Comparison of ENCODE assay signal across 8 mouse cellular contexts in genomic region chr13:34148181-34148580, GRCm38 (mm10). TPM values are rescaled to one million over a fixed set of nuclear protein-coding genes. Genes with fewer than 3 reads are reported as not detected.
DNase-seq lines count a peak whose midpoint lies in the region; ATAC-seq lines count a peak whose summit lies in the region.

No protein-coding gene starts in this region.

- H3K4me2 ChIP-seq in forebrain, embryonic 13.5 days, result peak overlapping the region; percentile 61
- peak overlapping the region; percentile 58 for H3K4me2 ChIP-seq in hindbrain, embryonic 16.5 days (ENCODE audit: low read length)
- H3K4me2 ChIP-seq in neural tube, embryonic 13.5 days, result peak overlapping the region; percentile 59

- peak overlapping the region; percentile 36 for H3K4me3 ChIP-seq in forebrain, embryonic 13.5 days
- H3K4me3 ChIP-seq in hindbrain, embryonic 16.5 days (ENCODE audit: low read length), result peak overlapping the region; percentile 45
- H3K4me3 ChIP-seq in neural tube, embryonic 13.5 days, result peak overlapping the region; percentile 37

- peak overlapping the region; percentile 98 for H3K27ac ChIP-seq in forebrain, embryonic 13.5 days
- peak overlapping the region; percentile 98 for H3K27ac ChIP-seq in hindbrain, embryonic 16.5 days (ENCODE audit: low read depth, low read length)
- peak overlapping the region; percentile 99 for H3K27ac ChIP-seq in neural tube, embryonic 13.5 days (replicated peaks)

- H3K9me3 ChIP-seq in forebrain, embryonic 13.5 days (replicated peaks), result no peaks in the 10 kb centered on the region
- no peaks in the 10 kb centered on the region for H3K9me3 ChIP-seq in hindbrain, embryonic 16.5 days (ENCODE audit: control insufficient read depth, low read length)
- H3K9me3 ChIP-seq in neural tube, embryonic 13.5 days, result no peaks in the 10 kb centered on the region

- no peaks in the 10 kb centered on the region for H3K36me3 ChIP-seq in forebrain, embryonic 13.5 days (ENCODE audit: poor library complexity, severe bottlenecking)
- H3K36me3 ChIP-seq in hindbrain, embryonic 16.5 days (ENCODE audit: control insufficient read depth, insufficient read depth, low read length), result no peaks in the 10 kb centered on the region
- no peaks in the 10 kb centered on the region for H3K36me3 ChIP-seq in neural tube, embryonic 13.5 days

- H3K4me1 ChIP-seq in forebrain, embryonic 13.5 days, result peaks cover 48% of the 10 kb centered on the region
- H3K4me1 ChIP-seq in hindbrain, embryonic 16.5 days (ENCODE audit: control insufficient read depth, insufficient read depth, low read depth, low read length), result peaks cover 24% of the 10 kb centered on the region
- H3K4me1 ChIP-seq in neural tube, embryonic 13.5 days (replicated peaks), result peaks cover 42% of the 10 kb centered on the region

- H3K9ac ChIP-seq in forebrain, embryonic 13.5 days, result peak overlapping the region; percentile 74
- peak overlapping the region; percentile 77 for H3K9ac ChIP-seq in hindbrain, embryonic 16.5 days (ENCODE audit: low read depth, low read length)
- H3K9ac ChIP-seq in neural tube, embryonic 13.5 days, result peak overlapping the region; percentile 77

- peak; percentile 10 to 12 for DNase-seq in layer of hippocampus, postnatal 25 days (ENCODE audit: extremely low spot score in 1 of 2, low spot score in 1 of 2)
- no peak for DNase-seq in layer of hippocampus, postnatal 14 days (ENCODE audit: low spot score in 2 of 2)
- no peak for DNase-seq in MN1 (ENCODE audit: low spot score)

- H3K27me3 ChIP-seq in forebrain, embryonic 13.5 days, result no peaks in the 10 kb centered on the region
- no peaks in the 10 kb centered on the region for H3K27me3 ChIP-seq in hindbrain, embryonic 16.5 days (replicated peaks; ENCODE audit: control insufficient read depth, insufficient read depth, low read length)
- H3K27me3 ChIP-seq in neural tube, embryonic 13.5 days, result no peaks in the 10 kb centered on the region

- WGBS in forebrain, embryonic 13.5 days, result 24% methylated on average over 3 of the region's 3 CpGs
- WGBS in hindbrain, embryonic 16.5 days, result 27% methylated on average over 3 of the region's 3 CpGs
- 38% methylated on average over 3 of the region's 3 CpGs for WGBS in neural tube, embryonic 13.5 days

- no peak; the same call in 1 of the 2 replicates for ATAC-seq in forebrain, embryonic 13.5 days
- ATAC-seq in hindbrain, embryonic 16.5 days, result no peak
- peak; percentile 21; the same call in 1 of the 2 replicates for ATAC-seq in neural tube, embryonic 13.5 days (ENCODE audit: low read depth)
- ATAC-seq in monocyte, adult 5-6 weeks (replicated peaks; ENCODE audit: insufficient number of reproducible peaks, low FRiP score, low TSS enrichment, poor library complexity, severe bottlenecking), result no peak
- ATAC-seq in megakaryocyte-erythroid progenitor cell, adult 5-6 weeks (replicated peaks; ENCODE audit: low FRiP score, low TSS enrichment, poor library complexity, severe bottlenecking), result no peak

RNA-seq across cellular contexts. Expression of gene Psmg4, which starts 14.6 kb away (rescaled TPM):
- 10 to 100 TPM; 26.2 to 26.7 TPM for total RNA-seq in layer of hippocampus, postnatal 25 days (2021)
- total RNA-seq in layer of hippocampus, postnatal 14 days (2021), result 10 to 100 TPM; 26.1 to 33.6 TPM
- 121 and 128 TPM in 2 replicates for polyA plus RNA-seq in forebrain, embryonic 13.5 days (2015; fragmentation: Nextera tagmentation; extraction: Ambion mirVana)
- 69.1 and 69.5 TPM in 2 replicates for polyA plus RNA-seq in hindbrain, embryonic 16.5 days (2015; fragmentation: Nextera tagmentation; extraction: Ambion mirVana)
- 94.7 and 95.4 TPM in 2 replicates for polyA plus RNA-seq in neural tube, embryonic 13.5 days (2015; fragmentation: Nextera tagmentation; extraction: Ambion mirVana)
- total RNA-seq in monocyte, adult 5-6 weeks (2017), result 59.4 to 101 TPM (median 76.2 TPM) in 3 replicates
- total RNA-seq in megakaryocyte-erythroid progenitor cell, adult 5-6 weeks (2014; fragmentation: Nextera tagmentation), result 53.4 and 73.9 TPM in 2 replicates
- total RNA-seq in megakaryocyte-erythroid progenitor cell, adult 5-6 weeks (2017), result 145 and 217 TPM in 2 replicates

RNA-seq across cellular contexts. Expression of gene Tubb2b, which starts 17.9 kb away (rescaled TPM):
- 100 to 1,000 TPM; 319 to 347 TPM for total RNA-seq in layer of hippocampus, postnatal 25 days (2021)
- total RNA-seq in layer of hippocampus, postnatal 14 days (2021), result 100 to 1,000 TPM; 703 to 790 TPM
- 559 and 618 TPM in 2 replicates for polyA plus RNA-seq in forebrain, embryonic 13.5 days (2015; fragmentation: Nextera tagmentation; extraction: Ambion mirVana)
- polyA plus RNA-seq in hindbrain, embryonic 16.5 days (2015; fragmentation: Nextera tagmentation; extraction: Ambion mirVana), result 1,169 and 1,199 TPM in 2 replicates
- polyA plus RNA-seq in neural tube, embryonic 13.5 days (2015; fragmentation: Nextera tagmentation; extraction: Ambion mirVana), result 644 and 732 TPM in 2 replicates
- total RNA-seq in monocyte, adult 5-6 weeks (2017), result 5.1 to 7.5 TPM (median 5.7 TPM) in 3 replicates
- not detected in 2 replicates for total RNA-seq in megakaryocyte-erythroid progenitor cell, adult 5-6 weeks (2014; fragmentation: Nextera tagmentation)
- total RNA-seq in megakaryocyte-erythroid progenitor cell, adult 5-6 weeks (2017), result not detected in 2 replicates

Comparison
In these comparisons a context has a peak if more than half of its experiments do, and no peak if none do; other contexts are left out.
1. DNase-seq: peak in layer of hippocampus, postnatal 25 days (2 of 2); none in layer of hippocampus, postnatal 14 days (0 of 2) and MN1 (single experiment).
2. RNA of gene Tubb2b, which starts 17.9 kb away (total RNA-seq): 703 to 790 TPM in layer of hippocampus, postnatal 14 days and 319 to 347 TPM in layer of hippocampus, postnatal 25 days; 5.1 to 7.5 TPM in monocyte, adult 5-6 weeks and not detected in megakaryocyte-erythroid progenitor cell, adult 5-6 weeks; every median in the first group is over 10 times any median in the second.
3. Peak in every context shown above with its lines, with median percentiles within 50 percentile points of each other: H3K27ac ChIP-seq, H3K4me2 ChIP-seq, H3K4me3 ChIP-seq and H3K9ac ChIP-seq.